Mouse (Mus musculus): ENCODE measurements around the gene Doc2b. TPM values are rescaled to one million over a fixed set of nuclear protein-coding genes. Genes with fewer than 3 reads are reported as not detected.

The Doc2b gene
- total RNA-seq, 2 experiments from 2014 or later: 107 to 111 TPM

GRCm38 (mm10) chr11:75794602-75795320 lies 1.1 kb downstream of the Doc2b start:
- no peak for DNase-seq (ENCODE audit: extremely low spot score in 1 of 2, low spot score in 1 of 2)

- no peak for DNase-seq (ENCODE audit: extremely low spot score in 1 of 2, low spot score in 1 of 2)
Measured at GRCm38 (mm10) chr11:75793351-75793750, 2.5 kb downstream of the Doc2b start.

- DNase-seq (ENCODE audit: extremely low spot score in 1 of 2, low spot score in 1 of 2): no peak
Measured at GRCm38 (mm10) chr11:75792535-75792934, 3.3 kb downstream of the Doc2b start.

GRCm38 (mm10) chr11:75785897-75786296 lies 10.0 kb downstream of the Doc2b start:
- DNase-seq (ENCODE audit: extremely low spot score in 1 of 2, low spot score in 1 of 2): no peak

- DNase-seq (ENCODE audit: extremely low spot score in 1 of 2, low spot score in 1 of 2): no peak
Measured at GRCm38 (mm10) chr11:75783799-75784198, 12.1 kb downstream of the Doc2b start.

- peak; percentile 42 to 66 for DNase-seq (ENCODE audit: extremely low spot score in 1 of 2, low spot score in 1 of 2)
Measured at GRCm38 (mm10) chr11:75781919-75782318, 13.9 kb downstream of the Doc2b start.

- no peak for DNase-seq (ENCODE audit: extremely low spot score in 1 of 2, low spot score in 1 of 2)
Measured at GRCm38 (mm10) chr11:75775919-75776318, 19.9 kb downstream of the Doc2b start.

- no peak for DNase-seq (ENCODE audit: extremely low spot score in 1 of 2, low spot score in 1 of 2)
Measured at GRCm38 (mm10) chr11:75772562-75772961, 23.3 kb downstream of the Doc2b start.

- DNase-seq (ENCODE audit: extremely low spot score in 1 of 2, low spot score in 1 of 2): peak; percentile 52 to 70
Measured at GRCm38 (mm10) chr11:75769206-75769605, 26.6 kb downstream of the Doc2b start.

- no peak for DNase-seq (ENCODE audit: extremely low spot score in 1 of 2, low spot score in 1 of 2)
Measured at GRCm38 (mm10) chr11:75768091-75768989, 27.5 kb downstream of the Doc2b start.

- DNase-seq (ENCODE audit: extremely low spot score in 1 of 2, low spot score in 1 of 2): no peak
Measured at GRCm38 (mm10) chr11:75767014-75767413, 28.8 kb downstream of the Doc2b start.

GRCm38 (mm10) chr11:75765161-75765560 lies 30.7 kb downstream of the Doc2b start:
- DNase-seq (ENCODE audit: extremely low spot score in 1 of 2, low spot score in 1 of 2): no peak

- no peak for DNase-seq (ENCODE audit: extremely low spot score in 1 of 2, low spot score in 1 of 2)
Measured at GRCm38 (mm10) chr11:75764521-75765023, 31.3 kb downstream of the Doc2b start.

- DNase-seq (ENCODE audit: extremely low spot score in 1 of 2, low spot score in 1 of 2): no peak
Measured at GRCm38 (mm10) chr11:75762708-75763107, 33.1 kb downstream of the Doc2b start.

- no peak for DNase-seq (ENCODE audit: extremely low spot score in 1 of 2, low spot score in 1 of 2)
Measured at GRCm38 (mm10) chr11:75760785-75761184, 35.1 kb downstream of the Doc2b start.

- no peak for DNase-seq (ENCODE audit: extremely low spot score in 1 of 2, low spot score in 1 of 2)
Measured at GRCm38 (mm10) chr11:75758553-75758952, 37.3 kb downstream of the Doc2b start.

- DNase-seq (ENCODE audit: extremely low spot score in 1 of 2, low spot score in 1 of 2): no peak
Measured at GRCm38 (mm10) chr11:75756687-75757086, 39.2 kb downstream of the Doc2b start.

- no peak for DNase-seq (ENCODE audit: extremely low spot score in 1 of 2, low spot score in 1 of 2)
Measured at GRCm38 (mm10) chr11:75751082-75751481, 44.8 kb downstream of the Doc2b start.

- no peak for DNase-seq (ENCODE audit: extremely low spot score in 1 of 2, low spot score in 1 of 2)
Measured at GRCm38 (mm10) chr11:75750537-75750936, 45.3 kb downstream of the Doc2b start.

- no peak for DNase-seq (ENCODE audit: extremely low spot score in 1 of 2, low spot score in 1 of 2)
Measured at GRCm38 (mm10) chr11:75744761-75745160, 51.1 kb downstream of the Doc2b start.

- DNase-seq (ENCODE audit: extremely low spot score in 1 of 2, low spot score in 1 of 2): no peak
Measured at GRCm38 (mm10) chr11:75741615-75742014, 54.2 kb downstream of the Doc2b start.

Data from layer of hippocampus, postnatal 25 days (tissue).